Mouse (Mus musculus): ENCODE results near the gene Prkce.

DNA sequence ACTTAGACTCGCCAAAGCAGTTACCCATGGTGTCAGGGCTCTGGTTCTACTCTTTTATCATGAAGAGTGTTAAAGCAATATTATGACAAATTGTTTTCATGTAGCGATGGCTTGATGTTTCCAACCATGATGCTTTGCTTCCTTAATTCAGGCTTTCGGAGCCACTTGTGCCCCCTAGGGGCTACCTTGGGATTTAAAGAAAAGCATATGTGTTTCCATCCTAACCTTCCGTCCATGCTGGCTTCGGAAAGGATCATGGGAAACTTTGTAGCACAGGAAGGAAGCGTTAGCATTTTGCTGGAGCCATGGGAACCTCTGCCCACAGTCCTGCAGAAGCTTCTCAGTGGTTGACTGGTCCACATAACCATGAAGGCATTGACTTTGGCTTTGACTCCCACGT is 351.0 kb downstream of the Prkce start:
- TF ChIP-seq CTCF (IDR thresholded peaks at IDR 0.05; ENCODE audit: low read depth) (no peak; the same call in 1 of the 2 replicates), EP300 (IDR thresholded peaks at IDR 0.05; ENCODE audit: low read depth) (no peak)
